Mouse (Mus musculus) thymus, adult 2 months (tissue): ENCODE measurements around the gene Cyb5r3. TPM values are rescaled to one million over a fixed set of nuclear protein-coding genes. Genes with fewer than 3 reads are reported as not detected.

Experiments used
- DNase-seq: peaks from one replicate; pipeline ENCODE4 v3.0.0; 2021
- H3K27ac ChIP-seq: fragments of 200-500 bp; 2 replicates; pipeline ENCODE4 v1.5.1; 2012; ENCODE audit warnings: low read length, control low read depth; ENCODE audit not compliant: control insufficient read depth, insufficient read depth
- H3K27me3 ChIP-seq: fragments of 200-500 bp; 2 replicates; pipeline ENCODE4 v1.6.1; 2012; ENCODE audit warnings: mild to moderate bottlenecking, low read length, moderate library complexity, mixed read lengths; ENCODE audit not compliant: control insufficient read depth, insufficient read depth
- H3K36me3 ChIP-seq: fragments of 200-500 bp; 2 replicates; pipeline ENCODE4 v1.6.1; 2012; ENCODE audit warnings: mild to moderate bottlenecking, low read length, moderate library complexity; ENCODE audit not compliant: control insufficient read depth, insufficient read depth
- H3K4me1 ChIP-seq: fragments of 200-500 bp; replicated peaks from 2 replicates; pipeline ENCODE4 v1.6.1; 2012; ENCODE audit warnings: low read length; ENCODE audit not compliant: control insufficient read depth, insufficient read depth
- H3K4me3 ChIP-seq: fragments of 200-500 bp; 2 replicates; pipeline ENCODE4 v1.5.1; 2012; ENCODE audit warnings: mild to moderate bottlenecking, low read length, control low read depth, moderate library complexity; ENCODE audit not compliant: control insufficient read depth, insufficient read depth
- CTCF ChIP-seq: fragments of 200-500 bp; IDR thresholded peaks from 2 replicates; pipeline ENCODE4 v1.5.1; 2012; ENCODE audit warnings: mild to moderate bottlenecking, control low read depth, low read length, moderate library complexity, borderline replicate concordance; ENCODE audit not compliant: control insufficient read depth, poor library complexity, insufficient read depth; ENCODE audit errors: extremely low read depth
- POLR2A ChIP-seq: fragments of 200-500 bp; IDR thresholded peaks from 2 replicates; pipeline ENCODE4 v1.6.1; 2012; ENCODE audit warnings: mild to moderate bottlenecking, low read length, control low read depth, moderate library complexity; ENCODE audit not compliant: control insufficient read depth, poor library complexity, insufficient read depth; ENCODE audit errors: extremely low read depth
- WGBS: fragments of 180-500 bp; shearing (Covaris S2); methylation state at CpG from one replicate; pipeline ENCODE4 v1.1.7; 2018; 5-methylcytosine and 5-hydroxymethylcytosine counted together
- polyA plus RNA-seq: library from polyadenylated mRNA; depleted of rRNA; stranded (reverse); fragments of >200 nt; gene quantifications from 2 replicates; pipeline ENCODE4 v1.2.3, GENCODE M21; 2012; rRNA removed

Cyb5r3 gene
- polyA plus RNA-seq, 1 experiment = 60.5 TPM

DNA sequence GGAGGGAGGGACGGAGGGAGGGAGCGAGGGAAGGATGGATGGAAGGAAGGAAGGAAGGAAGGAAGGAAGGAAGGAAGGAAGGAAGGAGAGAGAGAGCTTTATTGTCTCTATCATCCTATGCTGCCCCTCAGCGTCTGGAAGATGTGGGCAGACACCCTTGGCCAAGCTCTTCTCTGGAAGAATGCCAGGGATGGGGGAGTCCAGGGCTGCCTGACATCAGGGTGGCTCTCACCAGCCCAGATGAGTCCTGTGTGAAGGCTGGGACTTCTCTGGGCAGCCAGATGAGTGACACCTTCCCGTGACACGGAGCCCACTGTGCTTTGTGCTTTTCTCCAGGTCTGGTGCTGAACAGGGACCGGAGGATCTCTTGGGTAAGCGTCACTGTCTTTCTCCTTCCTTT is 60.5 kb downstream of the Cyb5r3 start:
- DNase-seq = no peak
- Histone ChIP-seq H3K27ac (no peak overlapping the region), H3K36me3 (peaks cover 5% of the 10 kb centered on the region), H3K4me3 (no peak overlapping the region), H3K27me3 (no peaks in the 10 kb centered on the region), H3K4me1 (0 out of 2 replicates have a peak, but pooled peaks cover 2% of the 10 kb centered on the region)
- TF ChIP-seq CTCF = no peak
- no peak for TF ChIP-seq POLR2A
- 94% methylated on average over 7 of the region's 7 CpGs for WGBS

DNA sequence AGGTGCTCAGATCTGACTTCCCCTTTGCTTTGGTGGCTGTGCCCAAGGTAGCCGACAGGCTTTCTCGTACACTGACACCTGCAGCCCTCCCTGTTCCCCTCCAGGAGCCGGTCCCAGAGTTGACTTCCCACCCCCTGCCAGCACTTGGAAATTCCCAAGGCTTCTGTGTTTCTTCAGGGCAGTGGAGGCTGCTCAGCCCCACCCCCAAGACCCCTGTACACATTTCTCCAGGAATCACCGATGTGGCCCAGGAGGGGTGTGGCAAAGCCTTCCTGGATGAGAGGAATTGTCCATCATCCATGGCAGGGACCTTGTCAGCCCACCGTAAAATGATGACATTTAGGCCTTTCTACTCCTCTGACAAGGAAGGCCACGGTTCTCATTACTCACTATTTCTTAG is 61.1 kb downstream of the Cyb5r3 start:
- no peak overlapping the region for H3K4me3 ChIP-seq
- no peak overlapping the region for H3K27ac ChIP-seq
- DNase-seq = no peak
- H3K27me3 ChIP-seq = no peaks in the 10 kb centered on the region
- TF ChIP-seq POLR2A (no peak), CTCF (no peak)
- H3K36me3 ChIP-seq = no peaks in the 10 kb centered on the region; the same call in 1 of the 2 replicates
- WGBS = 59% methylated on average over 6 of the region's 6 CpGs
- H3K4me1 ChIP-seq = 0 out of 2 replicates have a peak, but pooled peaks cover 2% of the 10 kb centered on the region

DNA sequence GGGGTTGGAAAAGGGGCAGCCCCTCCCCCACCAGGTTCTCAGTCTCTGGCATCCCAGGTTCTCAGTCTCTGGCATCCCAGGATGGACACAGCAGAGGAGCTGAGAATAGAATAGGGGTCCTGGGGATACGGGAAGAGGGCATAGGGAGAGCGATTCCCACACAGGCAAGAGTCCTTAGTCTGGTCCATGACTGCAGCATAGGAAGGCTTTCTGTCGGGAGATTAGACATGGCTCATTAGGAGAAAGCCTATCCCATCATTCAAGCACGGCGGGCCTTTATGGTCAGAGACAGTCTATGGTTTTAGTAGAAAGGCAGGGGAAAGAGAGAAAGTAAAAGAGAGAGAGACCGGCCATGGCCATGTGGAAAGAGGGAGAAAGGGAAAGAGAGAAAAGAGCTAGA is 64.6 kb downstream of the Cyb5r3 start:
- DNase-seq = no peak
- no peaks in the 10 kb centered on the region for H3K4me1 ChIP-seq
- no peak for TF ChIP-seq CTCF
- TF ChIP-seq POLR2A = no peak
- 98% methylated on average over 6 of the region's 6 CpGs for WGBS
- no peaks in the 10 kb centered on the region for H3K27me3 ChIP-seq
- H3K36me3 ChIP-seq = 0 out of 2 replicates have a peak, but pooled peaks cover 3% of the 10 kb centered on the region
- H3K27ac ChIP-seq = no peak overlapping the region
- no peak overlapping the region for H3K4me3 ChIP-seq

DNA sequence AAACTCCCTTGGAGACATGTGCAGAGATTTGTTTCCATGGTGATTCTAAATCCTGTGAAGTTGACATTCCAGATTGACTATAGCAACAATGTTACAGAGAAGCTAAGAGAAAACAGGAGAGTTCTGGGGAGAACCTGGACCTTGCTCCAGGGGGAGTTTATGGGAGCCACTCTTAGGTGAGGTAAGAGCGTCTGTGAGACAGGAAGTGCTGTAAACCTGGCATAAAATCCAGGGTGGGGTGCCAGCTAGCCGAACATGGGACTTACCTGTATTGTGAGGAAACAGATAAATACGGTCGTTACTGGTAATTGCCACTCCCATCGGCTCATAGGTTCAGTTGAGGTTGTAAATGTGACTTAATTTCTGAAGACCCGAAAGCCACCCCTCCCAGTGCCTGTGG is 66.0 kb downstream of the Cyb5r3 start:
- no peak overlapping the region for H3K27ac ChIP-seq
- no peak for DNase-seq
- no peaks in the 10 kb centered on the region for H3K27me3 ChIP-seq
- 93% methylated on average over 6 of the region's 6 CpGs for WGBS
- TF ChIP-seq CTCF (no peak), POLR2A (no peak)
- H3K4me1 ChIP-seq = no peaks in the 10 kb centered on the region
- H3K36me3 ChIP-seq = 0 out of 2 replicates have a peak, but pooled peaks cover 3% of the 10 kb centered on the region
- no peak overlapping the region for H3K4me3 ChIP-seq

Other genes with a start within 250 kb of the Cyb5r3 start
- 48.7 and 69.3 TPM in 2 replicates for gene Tcf20, start 184.7 kb downstream of the Cyb5r3 start, polyA plus RNA-seq
- gene Nfam1, start 139.3 kb downstream of the Cyb5r3 start, polyA plus RNA-seq = 8.1 and 9.8 TPM in 2 replicates
- gene Serhl, start 83.1 kb downstream of the Cyb5r3 start, polyA plus RNA-seq = 64.9 and 82.9 TPM in 2 replicates
- 168 and 179 TPM in 2 replicates for gene Rrp7a, start 49.8 kb downstream of the Cyb5r3 start, polyA plus RNA-seq
- gene Poldip3, start 23.2 kb downstream of the Cyb5r3 start, polyA plus RNA-seq = 108 and 123 TPM in 2 replicates
- gene A4galt, start 79.2 kb upstream of the Cyb5r3 start, polyA plus RNA-seq = 5.4 and 6.4 TPM in 2 replicates
- gene Arfgap3, start 177.7 kb upstream of the Cyb5r3 start, polyA plus RNA-seq = 15.0 and 23.0 TPM in 2 replicates